Mouse (Mus musculus) brain, embryonic 14.5 days (tissue): ENCODE measurements around the gene Sat2.

ENCODE experiments used
- CTCF ChIP-seq: fragments of 200-500 bp; IDR thresholded peaks from 2 replicates; pipeline ENCODE4 v1.5.1; 2012; ENCODE audit warnings: inconsistent platforms, mild to moderate bottlenecking, moderate library complexity, borderline replicate concordance; ENCODE audit not compliant: insufficient read depth, insufficient read length; ENCODE audit errors: extremely low read depth
- POLR2A ChIP-seq: fragments of 200-500 bp; IDR thresholded peaks from 2 replicates; pipeline ENCODE4 v1.6.1; 2012; ENCODE audit warnings: mild to moderate bottlenecking, inconsistent platforms, borderline replicate concordance; ENCODE audit not compliant: poor library complexity, insufficient read depth, insufficient read length, severe bottlenecking; ENCODE audit errors: extremely low read depth

DNA sequence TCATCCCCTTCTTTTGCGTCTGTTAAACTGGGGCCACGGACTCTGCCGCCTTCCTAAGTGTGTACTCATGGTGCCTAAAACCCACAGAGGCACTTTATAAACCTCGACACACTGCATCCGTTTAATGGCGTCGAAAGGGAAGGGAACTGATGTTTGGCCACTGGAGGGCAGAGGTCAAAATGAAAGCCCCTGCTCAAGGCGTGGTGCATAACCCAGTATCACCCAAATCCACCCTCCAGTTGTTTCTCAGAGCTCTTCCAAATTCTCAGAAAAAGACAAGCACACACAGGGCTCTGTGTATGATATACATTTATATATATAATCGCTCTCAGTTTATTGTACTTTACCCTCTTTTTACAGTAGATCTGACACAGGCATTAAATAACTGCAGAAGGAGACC lies 22.4 kb upstream of the Sat2 start:
- TF ChIP-seq CTCF (no peak), POLR2A (no peak)
